10 mouse cellular contexts compared by ENCODE assay signal in genomic region chr4:140673527-140674264, GRCm38 (mm10). TPM values are rescaled to one million over a fixed set of nuclear protein-coding genes. Genes with fewer than 3 reads are reported as not detected.
DNase-seq lines count a peak whose midpoint lies in the region; ATAC-seq and TF ChIP-seq lines count a peak whose summit lies in the region.
"Had no signal": no experiment of that assay in that cellular context is flagged by ENCODE, and none has a peak within 500 bp of the region (broad histone marks: within the 10 kb centered on the region; RNA-seq: fewer than 3 reads in every experiment).

No protein-coding gene starts in this region.

- no peak overlapping the region for H3K4me3 ChIP-seq in hindbrain, embryonic 12.5 days
- H3K4me3 ChIP-seq in hindbrain, embryonic 16.5 days (ENCODE audit: low read length), result no peak overlapping the region
- H3K4me3 ChIP-seq in neural tube, embryonic 11.5 days (ENCODE audit: low read depth, low read length), result no peak overlapping the region
- no peak overlapping the region for H3K4me3 ChIP-seq in limb, embryonic 10.5 days
- H3K4me3 ChIP-seq in stomach, postnatal 0 days (ENCODE audit: low read depth, low read length), result no peak overlapping the region
- H3K4me3 ChIP-seq: heart, embryonic 13.5 days; limb, embryonic 12.5 days had no signal

- H3K4me1 ChIP-seq in hindbrain, embryonic 12.5 days, result no peaks in the 10 kb centered on the region
- H3K4me1 ChIP-seq in hindbrain, embryonic 16.5 days (ENCODE audit: control insufficient read depth, insufficient read depth, low read depth, low read length), result no peaks in the 10 kb centered on the region
- 0 out of 2 replicates have a peak, but pooled peaks cover 3% of the 10 kb centered on the region for H3K4me1 ChIP-seq in neural tube, embryonic 11.5 days (ENCODE audit: control insufficient read depth, insufficient read depth, low read length)
- H3K4me1 ChIP-seq in limb, embryonic 10.5 days, result peaks cover 15% of the 10 kb centered on the region
- H3K4me1 ChIP-seq in stomach, postnatal 0 days (replicated peaks; ENCODE audit: control insufficient read depth, insufficient read depth), result no peaks in the 10 kb centered on the region
- H3K4me1 ChIP-seq: limb, embryonic 12.5 days had no signal

- WGBS in hindbrain, embryonic 12.5 days, result 35% methylated on average over 12 of the region's 12 CpGs
- whole genome bisulfite sequencing in hindbrain, embryonic 16.5 days, result 50% methylated on average over 12 of the region's 12 CpGs
- 56% methylated on average over 12 of the region's 12 CpGs for WGBS in neural tube, embryonic 11.5 days
- WGBS in limb, embryonic 10.5 days, result 57% methylated on average over 12 of the region's 12 CpGs
- WGBS in stomach, postnatal 0 days, result 59% methylated on average over 12 of the region's 12 CpGs

- H3K9me3 ChIP-seq in hindbrain, embryonic 12.5 days (replicated peaks), result no peaks in the 10 kb centered on the region
- no peaks in the 10 kb centered on the region for H3K9me3 ChIP-seq in hindbrain, embryonic 16.5 days (ENCODE audit: control insufficient read depth, low read length)
- no peaks in the 10 kb centered on the region for H3K9me3 ChIP-seq in neural tube, embryonic 11.5 days (ENCODE audit: control insufficient read depth, low read length)
- no peaks in the 10 kb centered on the region for H3K9me3 ChIP-seq in limb, embryonic 10.5 days (replicated peaks)
- no peaks in the 10 kb centered on the region for H3K9me3 ChIP-seq in stomach, postnatal 0 days (ENCODE audit: control insufficient read depth, low read length)
- H3K9me3 ChIP-seq: heart, embryonic 13.5 days; limb, embryonic 12.5 days had no signal

- no peak for TF ChIP-seq EP300 in stomach, postnatal 0 days (optimal IDR thresholded peaks at IDR 0.05)

- ATAC-seq in hindbrain, embryonic 12.5 days (ENCODE audit: low FRiP score), result peak; percentile 36; the same call in 1 of the 2 replicates
- ATAC-seq in hindbrain, embryonic 16.5 days, result no peak
- ATAC-seq in neural tube, embryonic 11.5 days (ENCODE audit: insufficient read depth, low FRiP score, low TSS enrichment), result peak; percentile 53; the same call in 1 of the 2 replicates
- ATAC-seq in stomach, postnatal 0 days (ENCODE audit: low FRiP score, low TSS enrichment), result peak; percentile 51; the same call in 1 of the 2 replicates

- H3K27me3 ChIP-seq in hindbrain, embryonic 12.5 days, result no peaks in the 10 kb centered on the region
- H3K27me3 ChIP-seq in hindbrain, embryonic 16.5 days (replicated peaks; ENCODE audit: control insufficient read depth, insufficient read depth, low read length), result no peaks in the 10 kb centered on the region
- no peaks in the 10 kb centered on the region for H3K27me3 ChIP-seq in neural tube, embryonic 11.5 days (ENCODE audit: control insufficient read depth, insufficient read depth, low read length)
- no peaks in the 10 kb centered on the region for H3K27me3 ChIP-seq in limb, embryonic 10.5 days (ENCODE audit: low read depth, poor library complexity, severe bottlenecking)
- no peaks in the 10 kb centered on the region for H3K27me3 ChIP-seq in stomach, postnatal 0 days (ENCODE audit: control insufficient read depth, insufficient read depth, low read length)
- H3K27me3 ChIP-seq: heart, embryonic 13.5 days; limb, embryonic 12.5 days had no signal

- DNase-seq in neural tube, embryonic 11.5 days (ENCODE audit: low spot score), result no peak
- DNase-seq in neural tube, embryonic 10.5 days (ENCODE audit: extremely low spot score, low spot score), result no peak
- DNase-seq in limb, embryonic 10.5 days (ENCODE audit: low spot score), result no peak
- no peak for DNase-seq in stomach, postnatal 0 days (ENCODE audit: low spot score)
- DNase-seq in spleen, postnatal 14 days (ENCODE audit: low spot score in 2 of 2), result no peak
- no peak for DNase-seq in thymus, postnatal 10 days (ENCODE audit: low spot score in 2 of 2)

- H3K4me2 ChIP-seq in hindbrain, embryonic 12.5 days (replicated peaks), result no peak overlapping the region
- H3K4me2 ChIP-seq in hindbrain, embryonic 16.5 days (ENCODE audit: low read length), result no peak overlapping the region
- no peak overlapping the region for H3K4me2 ChIP-seq in neural tube, embryonic 11.5 days (ENCODE audit: low read depth)
- H3K4me2 ChIP-seq in stomach, postnatal 0 days (replicated peaks; ENCODE audit: low read depth), result no peak overlapping the region
- H3K4me2 ChIP-seq: heart, embryonic 13.5 days; limb, embryonic 12.5 days had no signal

- no peak overlapping the region for H3K9ac ChIP-seq in hindbrain, embryonic 12.5 days
- H3K9ac ChIP-seq in hindbrain, embryonic 16.5 days (ENCODE audit: low read depth, low read length), result no peak overlapping the region
- no peak overlapping the region; the same call in 1 of the 2 replicates for H3K9ac ChIP-seq in neural tube, embryonic 11.5 days (ENCODE audit: low read length)
- H3K9ac ChIP-seq in stomach, postnatal 0 days (ENCODE audit: low read length), result no peak overlapping the region
- H3K9ac ChIP-seq: heart, embryonic 13.5 days; limb, embryonic 12.5 days had no signal

- H3K36me3 ChIP-seq in hindbrain, embryonic 12.5 days, result no peaks in the 10 kb centered on the region
- H3K36me3 ChIP-seq in hindbrain, embryonic 16.5 days (ENCODE audit: control insufficient read depth, insufficient read depth, low read length), result no peaks in the 10 kb centered on the region
- H3K36me3 ChIP-seq in neural tube, embryonic 11.5 days (ENCODE audit: control insufficient read depth, insufficient read depth, low read length), result no peaks in the 10 kb centered on the region
- H3K36me3 ChIP-seq in limb, embryonic 10.5 days, result no peaks in the 10 kb centered on the region
- H3K36me3 ChIP-seq in stomach, postnatal 0 days (ENCODE audit: control insufficient read depth, insufficient read depth, low read length), result no peaks in the 10 kb centered on the region
- H3K36me3 ChIP-seq: heart, embryonic 13.5 days; limb, embryonic 12.5 days had no signal

- H3K27ac ChIP-seq in hindbrain, embryonic 12.5 days, result no peak overlapping the region
- no peak overlapping the region for H3K27ac ChIP-seq in hindbrain, embryonic 16.5 days (ENCODE audit: low read depth, low read length)
- H3K27ac ChIP-seq in neural tube, embryonic 11.5 days (ENCODE audit: low read depth, low read length), result no peak overlapping the region
- peak overlapping the region; percentile 54 for H3K27ac ChIP-seq in limb, embryonic 10.5 days
- no peak overlapping the region for H3K27ac ChIP-seq in stomach, postnatal 0 days (replicated peaks)
- H3K27ac ChIP-seq: heart, embryonic 13.5 days; limb, embryonic 12.5 days had no signal

- no peak for TF ChIP-seq CTCF in stomach, postnatal 0 days (IDR thresholded peaks at IDR 0.05; ENCODE audit: low read depth)

RNA-seq across cellular contexts. Expression of gene Arhgef10l, which starts 7.9 kb away (rescaled TPM):
- 31.2 and 31.7 TPM in 2 replicates for polyA plus RNA-seq in hindbrain, embryonic 12.5 days (2016; fragmentation: Nextera tagmentation; extraction: Ambion mirVana)
- 20.7 and 24.5 TPM in 2 replicates for polyA plus RNA-seq in hindbrain, embryonic 16.5 days (2015; fragmentation: Nextera tagmentation; extraction: Ambion mirVana)
- 20.1 and 25.3 TPM in 2 replicates for polyA plus RNA-seq in neural tube, embryonic 11.5 days (2014; fragmentation: Nextera tagmentation; extraction: Ambion mirVana)
- polyA plus RNA-seq in limb, embryonic 10.5 days (2016; fragmentation: Nextera tagmentation; extraction: Ambion mirVana), result 13.2 and 17.1 TPM in 2 replicates
- polyA plus RNA-seq in stomach, postnatal 0 days (2015; fragmentation: Nextera tagmentation; extraction: Ambion mirVana), result 11.3 and 12.7 TPM in 2 replicates

RNA-seq across cellular contexts. Expression of gene Rcc2, which starts 26.6 kb away (rescaled TPM):
- polyA plus RNA-seq in hindbrain, embryonic 12.5 days (2016; fragmentation: Nextera tagmentation; extraction: Ambion mirVana), result 94.4 and 97.8 TPM in 2 replicates
- polyA plus RNA-seq in hindbrain, embryonic 16.5 days (2015; fragmentation: Nextera tagmentation; extraction: Ambion mirVana), result 7.7 and 9.5 TPM in 2 replicates
- 76.3 and 79.9 TPM in 2 replicates for polyA plus RNA-seq in neural tube, embryonic 11.5 days (2014; fragmentation: Nextera tagmentation; extraction: Ambion mirVana)
- 70.6 and 95.2 TPM in 2 replicates for polyA plus RNA-seq in limb, embryonic 10.5 days (2016; fragmentation: Nextera tagmentation; extraction: Ambion mirVana)
- 18.9 and 20.4 TPM in 2 replicates for polyA plus RNA-seq in stomach, postnatal 0 days (2015; fragmentation: Nextera tagmentation; extraction: Ambion mirVana)
